Comparison of ENCODE assay signal across 22 mouse cellular contexts in genomic region chr5:113976597-113976996, GRCm38 (mm10). TPM values are rescaled to one million over a fixed set of nuclear protein-coding genes. Genes with fewer than 3 reads are reported as not detected.
DNase-seq lines count a peak whose midpoint lies in the region; ATAC-seq lines count a peak whose summit lies in the region.
"Had no signal": no experiment of that assay in that cellular context is flagged by ENCODE, and none has a peak within 500 bp of the region (broad histone marks: within the 10 kb centered on the region; RNA-seq: fewer than 3 reads in every experiment).

No protein-coding gene starts in this region.

- H3K9me3 ChIP-seq in heart, embryonic 10.5 days, result no peaks in the 10 kb centered on the region
- no peaks in the 10 kb centered on the region for H3K9me3 ChIP-seq in lung, embryonic 15.5 days
- no peaks in the 10 kb centered on the region for H3K9me3 ChIP-seq in liver, embryonic 15.5 days (replicated peaks)

- peaks cover 86% of the 10 kb centered on the region for H3K4me1 ChIP-seq in heart, embryonic 10.5 days
- peaks cover 65% of the 10 kb centered on the region for H3K4me1 ChIP-seq in lung, embryonic 15.5 days
- H3K4me1 ChIP-seq in liver, embryonic 15.5 days (replicated peaks), result peaks cover 100% of the 10 kb centered on the region

- H3K27ac ChIP-seq in heart, embryonic 10.5 days, result 0 out of 2 replicates have a peak overlapping the region, but pooled peaks have one; percentile 50
- peak overlapping the region; percentile 93 for H3K27ac ChIP-seq in lung, embryonic 15.5 days
- H3K27ac ChIP-seq in liver, embryonic 15.5 days (replicated peaks), result peak overlapping the region; percentile 97
- H3K27ac ChIP-seq: kidney, postnatal 0 days had no signal

- H3K36me3 ChIP-seq in heart, embryonic 10.5 days, result peaks cover 29% of the 10 kb centered on the region; the same call in 1 of the 2 replicates
- H3K36me3 ChIP-seq in lung, embryonic 15.5 days, result 0 out of 2 replicates have a peak, but pooled peaks cover 4% of the 10 kb centered on the region
- H3K36me3 ChIP-seq in liver, embryonic 15.5 days (replicated peaks), result peaks cover 21% of the 10 kb centered on the region

- H3K9ac ChIP-seq in lung, embryonic 15.5 days, result no peak overlapping the region
- peak overlapping the region; percentile 35; the same call in 1 of the 2 replicates for H3K9ac ChIP-seq in liver, embryonic 15.5 days

- H3K4me3 ChIP-seq in heart, embryonic 10.5 days, result no peak overlapping the region
- no peak overlapping the region for H3K4me3 ChIP-seq in lung, embryonic 15.5 days
- H3K4me3 ChIP-seq in liver, embryonic 15.5 days (replicated peaks), result no peak overlapping the region
- H3K4me3 ChIP-seq: layer of hippocampus, adult 2 months had no signal

- no peak overlapping the region for H3K4me2 ChIP-seq in lung, embryonic 15.5 days
- peak overlapping the region; percentile 79 for H3K4me2 ChIP-seq in liver, embryonic 15.5 days

- WGBS in heart, embryonic 10.5 days, result 85% methylated on average over 8 of the region's 8 CpGs
- 54% methylated on average over 8 of the region's 8 CpGs for WGBS in lung, embryonic 15.5 days
- 88% methylated on average over 8 of the region's 8 CpGs for WGBS in liver, embryonic 15.5 days (ENCODE audit: insufficient replicate concordance)

- intact Hi-C loops in heart, postnatal 36 days (cut with DNase I), result loop anchor here (10.0 kb wide), 1 partner anchor 398 kb away; no protein-coding TSS in a partner anchor

- no peak for ATAC-seq in lung, embryonic 15.5 days (ENCODE audit: borderline replicate concordance, extremely low read depth, low FRiP score, low TSS enrichment)
- ATAC-seq in liver, embryonic 15.5 days (ENCODE audit: insufficient read depth), result no peak
- ATAC-seq: activated CD4-positive, CD25-positive, alpha-beta regulatory T cell, adult 4 months; forebrain, embryonic 16.5 days; hindbrain, embryonic 16.5 days had no signal

- H3K27me3 ChIP-seq in heart, embryonic 10.5 days (ENCODE audit: insufficient read depth, poor library complexity, severe bottlenecking), result no peaks in the 10 kb centered on the region
- H3K27me3 ChIP-seq in lung, embryonic 15.5 days, result no peaks in the 10 kb centered on the region
- no peaks in the 10 kb centered on the region for H3K27me3 ChIP-seq in liver, embryonic 15.5 days

- DNase-seq in heart, embryonic 10.5 days (ENCODE audit: low spot score), result no peak
- DNase-seq in heart, postnatal 36 days, result no peak
- no peak for DNase-seq in lung, postnatal 14 days
- DNase-seq in retina, embryonic 14.5 days (ENCODE audit: low spot score), result no peak
- DNase-seq in adrenal gland, adult 18-20 months (ENCODE audit: low spot score in 2 of 2), result no peak
- DNase-seq: cerebellum, adult 8-10 months; midbrain, embryonic 14.5 days had no signal

RNA-seq across cellular contexts. Expression of gene Ssh1, which starts 17.1 kb away (rescaled TPM):
- polyA plus RNA-seq in heart, embryonic 10.5 days (2016; fragmentation: Nextera tagmentation; extraction: Ambion mirVana), result 16.7 and 18.3 TPM in 2 replicates
- 10 to 100 TPM; 14.7 to 15.7 TPM for total RNA-seq in heart, postnatal 36 days (2021)
- polyA plus RNA-seq in lung, embryonic 15.5 days (2015; fragmentation: Nextera tagmentation; extraction: Ambion mirVana), result 15.7 and 16.6 TPM in 2 replicates
- 6.6 and 7.4 TPM in 2 replicates for polyA plus RNA-seq in liver, embryonic 15.5 days (2015; fragmentation: Nextera tagmentation; extraction: Ambion mirVana)
- total RNA-seq in adrenal gland, adult 18-20 months (2021), result 10 to 100 TPM; 15.0 to 15.5 TPM

RNA-seq across cellular contexts. Expression of gene Dao, which starts 26.9 kb away (rescaled TPM):
- polyA plus RNA-seq in heart, embryonic 10.5 days (2016; fragmentation: Nextera tagmentation; extraction: Ambion mirVana), result not detected in 2 replicates
- total RNA-seq in heart, postnatal 36 days (2021), result not detected
- not detected in 2 replicates for polyA plus RNA-seq in lung, embryonic 15.5 days (2015; fragmentation: Nextera tagmentation; extraction: Ambion mirVana)
- not detected in 2 replicates for polyA plus RNA-seq in liver, embryonic 15.5 days (2015; fragmentation: Nextera tagmentation; extraction: Ambion mirVana)
- under 1 TPM in 1 of 2 experiments, not detected in 1; 0.20 TPM for total RNA-seq in adrenal gland, adult 18-20 months (2021)
- total RNA-seq: adrenal gland, postnatal 36 days; gastrocnemius, adult 18-20 months; heart, postnatal 14 days; layer of hippocampus, adult 2 months; left cerebral cortex, adult 18-20 months; megakaryocyte progenitor cell, adult 5-6 weeks; neutrophil, adult 5-6 weeks had no signal
- polyA plus RNA-seq: C2C12; forebrain, embryonic 16.5 days; hindbrain, embryonic 16.5 days; limb, embryonic 11.5 days; midbrain, embryonic 14.5 days had no signal
